Mouse (Mus musculus): ENCODE results near the gene Ly6g6e. TPM values are rescaled to one million over a fixed set of nuclear protein-coding genes. Genes with fewer than 3 reads are reported as not detected.

Gene Ly6g6e
- total RNA-seq, 2 experiments from 2014 or later, result not detected

GRCm38 (mm10) chr17:35066084-35066483 lies 10.6 kb upstream of the Ly6g6e start, which contains the start of gene Mpig6b:
Gene Mpig6b (minus strand): TSS chr17:35066184.
- no peak for DNase-seq (ENCODE audit: low spot score)
- intact Hi-C loops (cut with DNase I), result no loop called here

- intact Hi-C loops (cut with DNase I), result no loop called here
- no peak for DNase-seq (ENCODE audit: low spot score)
Observed at GRCm38 (mm10) chr17:35068213-35068914, 8.3 kb upstream of the Ly6g6e start.

GRCm38 (mm10) chr17:35070556-35071229 lies 6.0 kb upstream of the Ly6g6e start:
- intact Hi-C loops (cut with DNase I), result no loop called here
- no peak for DNase-seq (ENCODE audit: low spot score)

- intact Hi-C loops (cut with DNase I), result no loop called here
- no peak for DNase-seq (ENCODE audit: low spot score)
Observed at GRCm38 (mm10) chr17:35071454-35071853, 5.2 kb upstream of the Ly6g6e start.

GRCm38 (mm10) chr17:35074097-35074496 lies 2.6 kb upstream of the Ly6g6e start:
- intact Hi-C loops (cut with DNase I), result no loop called here
- no peak for DNase-seq (ENCODE audit: low spot score)

- DNase-seq (ENCODE audit: low spot score), result no peak
- intact Hi-C loops (cut with DNase I), result loop anchor here (5.0 kb wide), 1 partner anchor 55 kb away; no protein-coding TSS in a partner anchor
Observed at GRCm38 (mm10) chr17:35077285-35077684, 583 bp downstream of the Ly6g6e start.

- intact Hi-C loops (cut with DNase I), result loop anchor here (5.0 kb wide), 1 partner anchor 56 kb away; no protein-coding TSS in a partner anchor
- no peak for DNase-seq (ENCODE audit: low spot score)
Observed at GRCm38 (mm10) chr17:35077786-35078233, 1.1 kb downstream of the Ly6g6e start, which contains the start of gene Ly6g6d. Gene Ly6g6d (minus strand): TSS chr17:35078065.

GRCm38 (mm10) chr17:35079778-35080177 lies 3.1 kb downstream of the Ly6g6e start:
- intact Hi-C loops (cut with DNase I), result loop anchor here (5.0 kb wide), 1 partner anchor 57 kb away; no protein-coding TSS in a partner anchor
- DNase-seq (ENCODE audit: low spot score), result no peak

GRCm38 (mm10) chr17:35080248-35080647 lies 3.5 kb downstream of the Ly6g6e start:
- intact Hi-C loops (cut with DNase I), result no loop called here
- DNase-seq (ENCODE audit: low spot score), result no peak

- intact Hi-C loops (cut with DNase I), result no loop called here
- no peak for DNase-seq (ENCODE audit: low spot score)
Observed at GRCm38 (mm10) chr17:35080710-35081109, 4.0 kb downstream of the Ly6g6e start.

GRCm38 (mm10) chr17:35082841-35083576 lies 6.3 kb downstream of the Ly6g6e start:
- no peak for DNase-seq (ENCODE audit: low spot score)
- intact Hi-C loops (cut with DNase I), result no loop called here

- intact Hi-C loops (cut with DNase I), result no loop called here
- DNase-seq (ENCODE audit: low spot score), result no peak
Observed at GRCm38 (mm10) chr17:35083929-35084497, 7.3 kb downstream of the Ly6g6e start.

- intact Hi-C loops (cut with DNase I), result no loop called here
- DNase-seq (ENCODE audit: low spot score), result no peak
Observed at GRCm38 (mm10) chr17:35085208-35085865, 8.6 kb downstream of the Ly6g6e start, which contains the start of gene Ly6g6f. Gene Ly6g6f (minus strand): TSS chr17:35085610.

GRCm38 (mm10) chr17:35088151-35088550 lies 11.4 kb downstream of the Ly6g6e start:
- intact Hi-C loops (cut with DNase I), result no loop called here

GRCm38 (mm10) chr17:35088825-35089644 lies 12.3 kb downstream of the Ly6g6e start, which contains the start of gene Abhd16a:
Gene Abhd16a (plus strand): TSS chr17:35089263.
- intact Hi-C loops (cut with DNase I), result no loop called here

More at GRCm38 (mm10) chr17:35088151-35088550, 11.4 kb downstream of the Ly6g6e start:
- DNase-seq (ENCODE audit: low spot score), result no peak

GRCm38 (mm10) chr17:35090166-35090932 lies 13.6 kb downstream of the Ly6g6e start:
- intact Hi-C loops (cut with DNase I), result no loop called here
- no peak for DNase-seq (ENCODE audit: low spot score)

More at GRCm38 (mm10) chr17:35088825-35089644, 12.3 kb downstream of the Ly6g6e start, which contains the start of gene Abhd16a:
- peak; percentile 91 for DNase-seq (ENCODE audit: low spot score)

GRCm38 (mm10) chr17:35092403-35093198 lies 15.9 kb downstream of the Ly6g6e start:
- intact Hi-C loops (cut with DNase I), result no loop called here

More at GRCm38 (mm10) chr17:35092403-35093198, 15.9 kb downstream of the Ly6g6e start:
- no peak for DNase-seq (ENCODE audit: low spot score)
